Mouse (Mus musculus) liver, embryonic 11.5 days (tissue): Measurements from ENCODE around the gene Fbxo21. TPM values are rescaled to one million over a fixed set of nuclear protein-coding genes. Genes with fewer than 3 reads are reported as not detected.

ENCODE experiments used
- ATAC-seq: fragments of 200-750 bp; cut with Nextera tagmentation; replicated peaks from 2 replicates; pipeline ENCODE4 v1.8.0; 2017; ENCODE audit warnings: moderate number of reproducible peaks, mild to moderate bottlenecking, moderate TSS enrichment, moderate library complexity; ENCODE audit not compliant: low FRiP score
- DNase-seq: peaks from one replicate; pipeline ENCODE4 v3.0.0-alpha.2; 2017; ENCODE audit warnings: low spot score
- H3K27ac ChIP-seq: fragments of 300-500 bp; sonication (generic); 2 replicates; pipeline ENCODE4 v1.5.1; 2014; ENCODE audit warnings: mild to moderate bottlenecking, low read depth, low read length, control low read depth
- H3K27me3 ChIP-seq: fragments of 300-500 bp; sonication (generic); replicated peaks from 2 replicates; pipeline ENCODE4 v1.6.1; 2014; ENCODE audit warnings: low read length, mixed read lengths; ENCODE audit not compliant: control insufficient read depth, insufficient read depth
- H3K36me3 ChIP-seq: fragments of 300-500 bp; sonication (generic); 2 replicates; pipeline ENCODE4 v1.6.1; 2014; ENCODE audit warnings: mild to moderate bottlenecking, low read length, moderate library complexity, mixed read lengths; ENCODE audit not compliant: control insufficient read depth, insufficient read depth
- H3K4me1 ChIP-seq: fragments of 300-500 bp; sonication (generic); replicated peaks from 2 replicates; pipeline ENCODE4 v1.6.1; 2014; ENCODE audit warnings: low read length, mixed read lengths; ENCODE audit not compliant: control insufficient read depth, insufficient read depth
- H3K4me2 ChIP-seq: fragments of 300-500 bp; sonication (generic); 2 replicates; pipeline ENCODE4 v1.6.1; 2014; ENCODE audit warnings: mild to moderate bottlenecking, control low read depth, moderate library complexity
- H3K4me3 ChIP-seq: fragments of 300-500 bp; sonication (generic); 2 replicates; pipeline ENCODE4 v1.5.1; 2014; ENCODE audit warnings: low read depth, low read length, control low read depth
- H3K9ac ChIP-seq: fragments of 300-500 bp; sonication (generic); 2 replicates; pipeline ENCODE4 v1.6.1; 2014; ENCODE audit warnings: low read depth, low read length, control low read depth
- H3K9me3 ChIP-seq: fragments of 300-500 bp; sonication (generic); 2 replicates; pipeline ENCODE4 v1.6.1; 2016; ENCODE audit warnings: low read length, inconsistent platforms, mixed read lengths; ENCODE audit not compliant: control insufficient read depth
- WGBS: fragments of 180-500 bp; shearing (Covaris S2); extraction: QIAGEN DNeasy Blood & Tissue Kit; methylation state at CpG from one replicate; pipeline ENCODE4 v1.1.7; 2014; 5-methylcytosine and 5-hydroxymethylcytosine counted together
- polyA plus RNA-seq: library from polyadenylated mRNA; unstranded; fragments of >200 nt; fragmentation: Nextera tagmentation; extraction: Ambion mirVana; gene quantifications from 2 replicates; pipeline ENCODE4 v1.2.1, GENCODE M21; 2014

Gene Fbxo21
- polyA plus RNA-seq, 1 experiment from 2014 or later: 44.8 TPM

DNA sequence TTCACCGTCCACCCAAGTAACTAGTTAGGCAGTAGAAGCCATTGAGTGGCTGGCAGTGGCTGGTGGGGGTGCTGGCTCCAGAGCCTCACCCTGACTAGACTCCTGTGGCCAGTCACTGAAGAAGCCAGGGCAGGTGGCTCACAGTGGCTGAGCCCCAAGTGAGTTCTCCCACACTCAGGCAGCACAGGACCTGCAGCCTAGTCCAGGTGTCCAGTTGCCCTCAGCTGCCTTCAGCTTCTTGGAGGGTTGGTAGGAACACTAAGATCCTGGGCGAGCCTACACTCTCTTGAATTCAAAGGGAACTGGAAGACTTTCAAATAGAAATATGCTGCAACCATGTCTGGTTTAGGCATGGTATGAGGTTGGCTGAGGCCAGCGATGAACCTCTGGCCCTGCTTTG, 11.4 kb downstream of the Fbxo21 start:
- Histone ChIP-seq H3K27me3 (no peaks in the 10 kb centered on the region), H3K4me2 (no peak overlapping the region), H3K9me3 (no peaks in the 10 kb centered on the region), H3K9ac (no peak overlapping the region), H3K4me3 (no peak overlapping the region), H3K36me3 (peaks cover 49% of the 10 kb centered on the region), H3K27ac (no peak overlapping the region), H3K4me1 (0 out of 2 replicates have a peak, but pooled peaks cover 11% of the 10 kb centered on the region)
- 81% methylated on average over 3 of the region's 3 CpGs for WGBS
- DNase-seq: no peak
- no peak for ATAC-seq

GRCm38 (mm10) chr5:117988367-117988766, 11.8 kb downstream of the Fbxo21 start:
- Histone ChIP-seq H3K9ac (no peak overlapping the region), H3K27ac (no peak overlapping the region), H3K4me1 (0 out of 2 replicates have a peak, but pooled peaks cover 11% of the 10 kb centered on the region), H3K4me2 (no peak overlapping the region), H3K9me3 (no peaks in the 10 kb centered on the region), H3K27me3 (no peaks in the 10 kb centered on the region), H3K36me3 (peaks cover 49% of the 10 kb centered on the region), H3K4me3 (no peak overlapping the region)
- DNase-seq (no peak), ATAC-seq (no peak)
- 89% methylated on average over 9 of the region's 9 CpGs for WGBS

DNA sequence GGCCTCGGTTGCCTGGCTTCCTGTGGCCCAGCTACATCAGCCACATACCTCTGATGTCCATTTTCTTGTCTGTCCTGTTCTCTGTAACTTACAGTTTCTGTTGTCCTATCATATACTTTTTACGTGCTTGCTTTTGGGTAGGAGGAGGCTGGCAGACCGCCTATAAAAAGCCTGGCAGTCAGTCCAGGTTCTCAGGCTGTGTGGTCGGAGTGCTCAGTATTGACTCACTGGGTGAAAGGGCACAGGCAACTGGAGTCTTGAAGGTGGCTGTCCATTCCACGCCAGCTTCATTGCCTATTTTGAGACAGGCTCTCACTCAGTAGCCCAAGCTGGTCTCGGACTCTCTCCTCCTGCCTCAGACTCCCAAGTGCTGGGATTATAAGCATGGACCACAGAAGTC, 13.2 kb downstream of the Fbxo21 start:
- Histone ChIP-seq H3K9ac (no peak overlapping the region), H3K4me1 (0 out of 2 replicates have a peak, but pooled peaks cover 10% of the 10 kb centered on the region), H3K36me3 (peaks cover 56% of the 10 kb centered on the region), H3K9me3 (no peaks in the 10 kb centered on the region), H3K27me3 (no peaks in the 10 kb centered on the region), H3K4me2 (no peak overlapping the region), H3K4me3 (no peak overlapping the region), H3K27ac (no peak overlapping the region)
- ATAC-seq (no peak), DNase-seq (no peak)
- 89% methylated on average over 6 of the region's 6 CpGs for WGBS

GRCm38 (mm10) chr5:117990957-117991356, 14.4 kb downstream of the Fbxo21 start:
- Histone ChIP-seq H3K36me3 (peaks cover 52% of the 10 kb centered on the region), H3K4me3 (no peak overlapping the region), H3K9me3 (no peaks in the 10 kb centered on the region), H3K4me1 (0 out of 2 replicates have a peak, but pooled peaks cover 3% of the 10 kb centered on the region), H3K9ac (no peak overlapping the region), H3K4me2 (no peak overlapping the region), H3K27ac (no peak overlapping the region), H3K27me3 (no peaks in the 10 kb centered on the region)
- DNase-seq: no peak
- 88% methylated on average over 3 of the region's 3 CpGs for WGBS
- no peak for ATAC-seq

- Histone ChIP-seq H3K27me3 (no peaks in the 10 kb centered on the region), H3K9ac (no peak overlapping the region), H3K9me3 (no peaks in the 10 kb centered on the region), H3K27ac (no peak overlapping the region), H3K4me2 (no peak overlapping the region), H3K36me3 (peaks cover 55% of the 10 kb centered on the region), H3K4me1 (no peaks in the 10 kb centered on the region; the same call in 1 of the 2 replicates), H3K4me3 (no peak overlapping the region)
- ATAC-seq: no peak
- WGBS: 93% methylated on average over 6 of the region's 6 CpGs
- no peak for DNase-seq
Measured at GRCm38 (mm10) chr5:117993550-117993949, 17.0 kb downstream of the Fbxo21 start.

- Histone ChIP-seq H3K4me3 (no peak overlapping the region), H3K9me3 (no peaks in the 10 kb centered on the region), H3K4me2 (no peak overlapping the region), H3K27ac (no peak overlapping the region), H3K36me3 (peaks cover 52% of the 10 kb centered on the region), H3K4me1 (no peaks in the 10 kb centered on the region; the same call in 1 of the 2 replicates), H3K27me3 (no peaks in the 10 kb centered on the region), H3K9ac (no peak overlapping the region)
- 95% methylated on average over 8 of the region's 8 CpGs for WGBS
- no peak for DNase-seq
- no peak for ATAC-seq
Measured at GRCm38 (mm10) chr5:117995372-117995901, 18.9 kb downstream of the Fbxo21 start.

DNA sequence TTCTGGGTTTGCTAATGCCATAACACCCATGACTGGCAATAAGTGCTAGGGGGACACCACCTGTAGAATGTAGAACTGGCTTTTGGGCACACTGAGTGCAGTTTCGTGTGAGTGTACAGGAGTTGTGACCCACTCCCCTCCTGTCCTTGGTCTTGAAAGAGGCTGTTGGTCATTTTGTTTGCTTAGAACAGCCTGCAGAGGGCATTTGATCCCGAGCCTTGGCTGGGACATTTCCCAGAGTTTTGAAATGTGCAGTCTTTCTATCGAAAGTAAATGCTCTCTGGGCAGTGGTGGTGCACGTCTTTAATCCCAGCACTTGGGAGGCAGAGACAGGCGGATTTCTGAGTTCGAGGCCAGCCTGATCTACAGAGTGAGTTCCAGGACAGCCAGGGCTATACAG, 19.4 kb downstream of the Fbxo21 start:
- DNase-seq: no peak
- no peak overlapping the region for H3K4me2 ChIP-seq
- H3K4me3 ChIP-seq: no peak overlapping the region
- H3K36me3 ChIP-seq: peaks cover 54% of the 10 kb centered on the region
- 83% methylated on average over 6 of the region's 6 CpGs for WGBS
- H3K27ac ChIP-seq: no peak overlapping the region
- no peaks in the 10 kb centered on the region; the same call in 1 of the 2 replicates for H3K4me1 ChIP-seq
- no peaks in the 10 kb centered on the region for H3K9me3 ChIP-seq
- H3K9ac ChIP-seq: no peak overlapping the region
- no peak for ATAC-seq
- H3K27me3 ChIP-seq: no peaks in the 10 kb centered on the region

- DNase-seq: no peak
- H3K4me2 ChIP-seq: no peak overlapping the region
- H3K36me3 ChIP-seq: peaks cover 52% of the 10 kb centered on the region
- H3K4me3 ChIP-seq: no peak overlapping the region
- H3K27ac ChIP-seq: no peak overlapping the region
- H3K9me3 ChIP-seq: no peaks in the 10 kb centered on the region
- no peaks in the 10 kb centered on the region for H3K27me3 ChIP-seq
- H3K9ac ChIP-seq: no peak overlapping the region
- H3K4me1 ChIP-seq: no peaks in the 10 kb centered on the region; the same call in 1 of the 2 replicates
- ATAC-seq: no peak
- WGBS: 78% methylated on average over 6 of the region's 6 CpGs
Measured at GRCm38 (mm10) chr5:117996581-117996980, 20.1 kb downstream of the Fbxo21 start.

- Histone ChIP-seq H3K27me3 (no peaks in the 10 kb centered on the region), H3K9me3 (no peaks in the 10 kb centered on the region), H3K27ac (peak overlapping the region; percentile 58), H3K36me3 (peaks cover 52% of the 10 kb centered on the region), H3K4me1 (no peaks in the 10 kb centered on the region; the same call in 1 of the 2 replicates), H3K9ac (no peak overlapping the region), H3K4me2 (no peak overlapping the region), H3K4me3 (no peak overlapping the region)
- WGBS: 63% methylated on average over 10 of the region's 10 CpGs
- ATAC-seq (peak; percentile 44; the same call in 1 of the 2 replicates), DNase-seq (no peak)
Measured at GRCm38 (mm10) chr5:117997434-117997970, 21.0 kb downstream of the Fbxo21 start.
